Mouse (Mus musculus): ENCODE measurements around the gene Fam50b.

GRCm38 (mm10) chr13:34725800-34726476, 8.7 kb upstream of the Fam50b start:
- TF ChIP-seq CTCF (IDR thresholded peaks at IDR 0.05 in 2 of 3, conservative IDR thresholded peaks at IDR 0.05 in 1 of 3; ENCODE audit: control insufficient read depth in 1 of 3, insufficient read depth in 1 of 3, low read depth in 2 of 3, low read length in 3 of 3, poor library complexity in 1 of 3, severe bottlenecking in 1 of 3) (no peak), CHD1 (IDR thresholded peaks at IDR 0.05; ENCODE audit: low read depth, low read length) (no peak)

Measured in MEL (cell line).